Mouse (Mus musculus): ENCODE data around the gene Kat2a. TPM values are rescaled to one million over a fixed set of nuclear protein-coding genes. Genes with fewer than 3 reads are reported as not detected.

The Kat2a gene
- polyA plus RNA-seq, 2 experiments = 55.8 to 70.8 TPM

GRCm38 (mm10) chr11:100727201-100727600, 14.9 kb upstream of the Kat2a start:
- Histone ChIP-seq H3K4me2 (replicated peaks; ENCODE audit: low read depth, low read length, severe bottlenecking) (no peak overlapping the region), H3K4me1 (ENCODE audit: control insufficient read depth, insufficient read depth, low read length) (peaks cover 3% of the 10 kb centered on the region; the same call in 1 of the 2 replicates), H3K27ac (replicated peaks; ENCODE audit: low read depth, low read length) (no peak overlapping the region), H3K36me3 (ENCODE audit: control insufficient read depth, insufficient read depth, low read length) (peaks cover 7% of the 10 kb centered on the region; the same call in 1 of the 2 replicates), H3K9ac (ENCODE audit: low read depth, low read length, severe bottlenecking) (no peak overlapping the region), H3K9me3 (ENCODE audit: control insufficient read depth, low read length) (no peaks in the 10 kb centered on the region), H3K27me3 (ENCODE audit: control insufficient read depth, insufficient read depth, low read length) (no peaks in the 10 kb centered on the region), H3K4me3 (replicated peaks; ENCODE audit: low read length) (no peak overlapping the region)
- ATAC-seq (ENCODE audit: low FRiP score, low read depth) (no peak), DNase-seq (ENCODE audit: low spot score) (no peak)
- no peak for TF ChIP-seq POLR2A (IDR thresholded peaks at IDR 0.05; ENCODE audit: borderline replicate concordance, extremely low read depth, insufficient read depth, insufficient read length)
- WGBS = 90% methylated on average over 3 of the region's 3 CpGs

DNA sequence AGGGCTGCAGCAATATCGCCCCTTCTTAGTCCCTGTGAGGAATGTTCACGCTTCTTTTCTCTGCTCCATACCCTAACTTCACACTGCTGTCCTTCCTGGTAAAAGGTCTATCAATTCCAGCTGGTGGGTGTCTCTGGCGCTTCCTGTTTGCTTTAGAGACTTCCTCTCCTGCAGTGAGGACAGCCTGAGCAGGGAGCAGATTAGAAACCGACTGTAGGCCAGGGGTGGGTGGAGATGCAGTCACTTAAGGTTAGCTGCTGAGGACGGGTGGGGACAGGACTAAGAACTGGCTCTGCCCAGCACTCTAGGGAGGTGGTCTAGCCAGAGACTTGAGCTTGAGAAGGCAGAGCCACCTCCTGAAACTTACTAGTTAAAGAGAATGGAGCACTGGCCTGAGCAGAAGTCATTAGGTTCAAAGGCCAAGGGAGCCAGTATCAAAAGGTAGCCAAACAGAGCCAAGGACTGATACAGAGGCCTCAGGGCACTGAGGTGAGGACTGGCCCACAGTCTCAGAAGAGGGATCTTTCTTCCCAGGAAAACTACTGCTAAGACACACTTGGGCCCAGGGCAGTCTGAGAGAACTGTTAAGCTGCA, 12.8 kb upstream of the Kat2a start:
- ATAC-seq (ENCODE audit: low FRiP score, low read depth) = no peak
- WGBS = 28% methylated on average over 5 of the region's 5 CpGs
- H3K27me3 ChIP-seq (ENCODE audit: control insufficient read depth, insufficient read depth, low read length) = no peaks in the 10 kb centered on the region

GRCm38 (mm10) chr11:100722493-100723028, 10.3 kb upstream of the Kat2a start:
- H3K36me3 ChIP-seq (ENCODE audit: control insufficient read depth, insufficient read depth, low read length) = peaks cover 28% of the 10 kb centered on the region
- no peak overlapping the region for H3K9ac ChIP-seq (ENCODE audit: low read depth, low read length, severe bottlenecking)
- ATAC-seq (ENCODE audit: low FRiP score, low read depth) (no peak), DNase-seq (ENCODE audit: low spot score) (no peak)
- peaks cover 3% of the 10 kb centered on the region; the same call in 1 of the 2 replicates for H3K4me1 ChIP-seq (ENCODE audit: control insufficient read depth, insufficient read depth, low read length)
- H3K4me2 ChIP-seq (replicated peaks; ENCODE audit: low read depth, low read length, severe bottlenecking) = no peak overlapping the region
- H3K9me3 ChIP-seq (ENCODE audit: control insufficient read depth, low read length) = no peaks in the 10 kb centered on the region
- no peak overlapping the region for H3K4me3 ChIP-seq (replicated peaks; ENCODE audit: low read length)
- WGBS = 58% methylated on average over 2 of the region's 2 CpGs
- no peak overlapping the region for H3K27ac ChIP-seq (replicated peaks; ENCODE audit: low read depth, low read length)
- H3K27me3 ChIP-seq (ENCODE audit: control insufficient read depth, insufficient read depth, low read length) = no peaks in the 10 kb centered on the region
- no peak for TF ChIP-seq POLR2A (IDR thresholded peaks at IDR 0.05; ENCODE audit: borderline replicate concordance, extremely low read depth, insufficient read depth, insufficient read length)

More for the DNA sequence above, 12.8 kb upstream of the Kat2a start:
- TF ChIP-seq POLR2A (IDR thresholded peaks at IDR 0.05; ENCODE audit: borderline replicate concordance, extremely low read depth, insufficient read depth, insufficient read length) = no peak
- H3K4me3 ChIP-seq (replicated peaks; ENCODE audit: low read length) = no peak overlapping the region
- peaks cover 3% of the 10 kb centered on the region; the same call in 1 of the 2 replicates for H3K4me1 ChIP-seq (ENCODE audit: control insufficient read depth, insufficient read depth, low read length)
- no peak overlapping the region for H3K9ac ChIP-seq (ENCODE audit: low read depth, low read length, severe bottlenecking)
- no peak overlapping the region for H3K4me2 ChIP-seq (replicated peaks; ENCODE audit: low read depth, low read length, severe bottlenecking)
- DNase-seq (ENCODE audit: low spot score) = no peak
- no peak overlapping the region; the same call in 1 of the 2 replicates for H3K27ac ChIP-seq (replicated peaks; ENCODE audit: low read depth, low read length)
- H3K9me3 ChIP-seq (ENCODE audit: control insufficient read depth, low read length) = no peaks in the 10 kb centered on the region
- H3K36me3 ChIP-seq (ENCODE audit: control insufficient read depth, insufficient read depth, low read length) = peaks cover 11% of the 10 kb centered on the region

DNA sequence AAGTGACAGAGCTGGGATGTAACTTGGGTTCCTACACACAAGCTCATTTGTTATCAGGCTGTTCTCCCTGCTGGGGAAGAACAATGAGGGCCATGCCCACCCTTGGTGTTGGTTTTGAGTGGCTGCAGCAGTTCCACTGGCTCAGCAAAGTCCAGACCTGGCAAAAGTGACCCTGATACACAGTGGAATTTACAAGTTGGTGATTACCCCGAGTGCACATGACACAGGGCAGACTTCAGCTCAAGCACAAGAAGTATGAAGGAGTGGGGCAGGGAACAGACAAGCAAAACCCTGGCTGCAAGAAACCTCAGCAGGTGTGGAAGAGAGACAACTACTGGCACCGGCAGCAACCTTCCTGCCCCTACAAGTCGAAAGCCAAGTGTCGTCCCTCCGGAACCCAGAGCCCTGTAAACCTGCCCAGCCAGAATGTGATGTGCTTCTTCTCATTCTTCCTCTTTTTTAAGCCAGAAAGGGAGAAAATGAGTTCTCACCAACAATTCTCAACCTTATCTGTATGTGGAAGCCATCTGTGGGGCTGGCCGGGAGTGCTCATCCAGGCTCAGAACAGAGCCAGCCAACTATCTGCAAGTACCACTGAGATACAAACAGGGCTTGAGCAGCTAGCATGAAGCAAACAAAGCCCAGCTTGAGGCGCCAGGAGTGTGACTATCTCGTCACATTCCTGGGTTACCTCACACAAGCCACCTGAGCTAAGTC, 9.7 kb upstream of the Kat2a start:
- Histone ChIP-seq H3K27me3 (ENCODE audit: control insufficient read depth, insufficient read depth, low read length) (no peaks in the 10 kb centered on the region), H3K36me3 (ENCODE audit: control insufficient read depth, insufficient read depth, low read length) (peaks cover 34% of the 10 kb centered on the region), H3K4me3 (replicated peaks; ENCODE audit: low read length) (no peak overlapping the region), H3K9ac (ENCODE audit: low read depth, low read length, severe bottlenecking) (no peak overlapping the region), H3K4me2 (replicated peaks; ENCODE audit: low read depth, low read length, severe bottlenecking) (no peak overlapping the region), H3K9me3 (ENCODE audit: control insufficient read depth, low read length) (no peaks in the 10 kb centered on the region), H3K27ac (replicated peaks; ENCODE audit: low read depth, low read length) (0 out of 2 replicates have a peak overlapping the region, but pooled peaks have one; percentile 33), H3K4me1 (ENCODE audit: control insufficient read depth, insufficient read depth, low read length) (peaks cover 3% of the 10 kb centered on the region; the same call in 1 of the 2 replicates)
- no peak for DNase-seq (ENCODE audit: low spot score)
- ATAC-seq (ENCODE audit: low FRiP score, low read depth) = no peak
- 72% methylated on average over 8 of the region's 8 CpGs for WGBS
- no peak for TF ChIP-seq POLR2A (IDR thresholded peaks at IDR 0.05; ENCODE audit: borderline replicate concordance, extremely low read depth, insufficient read depth, insufficient read length)

DNA sequence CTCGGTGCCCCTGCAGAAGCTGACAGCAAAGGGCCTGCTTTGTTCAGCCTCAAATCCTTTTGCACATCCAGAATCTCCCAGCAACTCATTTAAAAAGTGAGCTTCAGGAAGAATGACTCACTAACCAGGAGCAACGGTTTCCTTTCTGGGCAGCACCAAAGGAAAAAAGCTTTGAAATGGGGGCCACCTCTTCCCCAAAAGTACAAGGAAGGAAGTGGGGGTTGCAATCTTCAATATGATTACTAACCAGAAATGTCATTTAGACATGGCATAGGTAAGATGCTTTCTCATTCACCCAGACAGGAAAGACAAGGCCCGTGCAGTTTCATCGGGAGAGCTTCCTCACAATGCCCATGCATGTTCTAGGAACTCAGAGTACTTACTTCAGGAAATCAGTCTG, 9.0 kb upstream of the Kat2a start:
- Histone ChIP-seq H3K36me3 (ENCODE audit: control insufficient read depth, insufficient read depth, low read length) (peaks cover 41% of the 10 kb centered on the region), H3K27me3 (ENCODE audit: control insufficient read depth, insufficient read depth, low read length) (no peaks in the 10 kb centered on the region), H3K4me2 (replicated peaks; ENCODE audit: low read depth, low read length, severe bottlenecking) (no peak overlapping the region), H3K4me1 (ENCODE audit: control insufficient read depth, insufficient read depth, low read length) (peaks cover 3% of the 10 kb centered on the region; the same call in 1 of the 2 replicates), H3K9ac (ENCODE audit: low read depth, low read length, severe bottlenecking) (no peak overlapping the region), H3K9me3 (ENCODE audit: control insufficient read depth, low read length) (no peaks in the 10 kb centered on the region), H3K27ac (replicated peaks; ENCODE audit: low read depth, low read length) (no peak overlapping the region), H3K4me3 (replicated peaks; ENCODE audit: low read length) (no peak overlapping the region)
- WGBS = 74% methylated on average over 4 of the region's 4 CpGs
- TF ChIP-seq POLR2A (IDR thresholded peaks at IDR 0.05; ENCODE audit: borderline replicate concordance, extremely low read depth, insufficient read depth, insufficient read length) = no peak
- ATAC-seq (ENCODE audit: low FRiP score, low read depth) = no peak
- DNase-seq (ENCODE audit: low spot score) = no peak

Data from limb, embryonic 14.5 days (tissue).